Mouse (Mus musculus) forelimb bud, embryonic 11.5 days (tissue): ENCODE measurements around the gene Rpl18.

ENCODE experiments used
- DNase-seq: peaks from one replicate; pipeline ENCODE4 v3.0.0-alpha.2; 2012; ENCODE audit warnings: low read depth, low spot score

Rpl18 gene

GRCm38 (mm10) chr7:45713881-45714520 lies 1.3 kb upstream of the Rpl18 start:
- DNase-seq, result no peak

- no peak for DNase-seq
Observed at GRCm38 (mm10) chr7:45714630-45715089, 597 bp upstream of the Rpl18 start.

GRCm38 (mm10) chr7:45715741-45716459 lies 643 bp downstream of the Rpl18 start:
- DNase-seq, result no peak

GRCm38 (mm10) chr7:45716460-45716857 lies 1.2 kb downstream of the Rpl18 start:
- no peak for DNase-seq

DNA sequence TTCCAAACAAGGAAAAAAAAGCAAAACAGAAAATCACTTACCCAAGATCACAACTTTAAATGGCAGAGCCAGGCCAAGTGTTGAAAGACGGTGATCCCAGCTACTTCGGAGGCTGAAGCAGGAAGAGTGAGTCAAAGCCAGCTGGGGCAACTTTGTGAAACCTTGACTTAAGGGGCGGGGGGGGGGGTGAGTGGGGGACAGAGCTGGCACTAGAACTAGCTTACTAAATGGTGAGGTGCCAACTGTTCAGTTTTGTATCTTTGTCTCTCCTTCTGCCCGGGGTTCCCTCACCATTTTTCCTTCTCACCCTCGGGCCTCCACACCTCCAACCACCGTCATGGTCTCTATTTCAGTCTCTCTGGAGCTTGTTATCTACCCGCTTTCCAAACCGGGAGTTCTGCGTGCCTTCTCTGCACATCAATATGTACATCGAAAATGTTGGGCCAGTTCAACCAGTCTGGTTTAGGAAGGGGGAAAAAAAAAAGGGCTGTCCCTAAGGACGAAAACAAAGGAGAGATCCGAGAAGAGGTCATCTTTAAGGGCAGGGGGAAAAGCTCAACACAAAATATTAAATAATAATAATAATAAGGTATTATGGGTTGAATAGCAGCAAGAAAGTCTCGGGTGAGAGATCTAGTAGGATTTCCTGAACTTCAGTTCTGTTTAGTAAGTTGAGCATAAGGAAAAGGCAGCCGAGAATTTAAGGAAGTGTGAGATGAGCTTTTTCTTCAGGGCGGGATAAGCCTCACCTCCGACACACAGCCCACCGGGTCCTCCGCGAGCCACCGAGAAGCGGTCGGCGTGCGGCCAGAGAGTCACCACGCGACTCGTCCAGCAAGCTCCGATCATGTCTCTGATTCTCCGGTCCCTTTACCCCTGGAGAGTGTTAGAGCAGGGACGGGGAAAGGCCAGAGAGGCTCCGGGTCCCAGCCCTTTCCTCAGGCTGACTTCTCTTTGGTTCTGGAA lies 2.0 kb downstream of the Rpl18 start:
- DNase-seq, result no peak

GRCm38 (mm10) chr7:45717918-45718297 lies 2.7 kb downstream of the Rpl18 start, which contains the start of gene Sphk2:
Sphk2 (minus strand) TSS chr7:45718002.
- peak; percentile 100 for DNase-seq

DNA sequence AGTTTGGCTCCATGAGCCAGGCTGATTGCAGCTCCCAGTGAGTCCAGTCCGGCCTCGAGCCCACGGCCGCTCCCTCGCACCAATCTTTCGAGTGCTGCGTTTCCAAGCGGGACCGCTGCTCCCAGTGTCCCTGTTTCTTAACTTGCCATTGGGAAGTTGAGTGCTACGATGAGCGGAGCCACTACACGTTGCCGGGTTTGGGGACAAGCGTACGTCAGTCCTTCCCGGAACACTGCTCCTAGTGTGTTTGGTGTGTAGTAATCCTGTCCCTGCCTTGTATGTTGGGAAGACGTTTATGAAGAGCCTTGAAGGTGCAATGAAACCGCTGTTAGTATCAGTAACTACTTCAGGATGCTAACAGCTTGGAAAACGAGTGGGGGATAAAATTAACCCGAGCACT lies 3.1 kb downstream of the Rpl18 start:
- no peak for DNase-seq

DNA sequence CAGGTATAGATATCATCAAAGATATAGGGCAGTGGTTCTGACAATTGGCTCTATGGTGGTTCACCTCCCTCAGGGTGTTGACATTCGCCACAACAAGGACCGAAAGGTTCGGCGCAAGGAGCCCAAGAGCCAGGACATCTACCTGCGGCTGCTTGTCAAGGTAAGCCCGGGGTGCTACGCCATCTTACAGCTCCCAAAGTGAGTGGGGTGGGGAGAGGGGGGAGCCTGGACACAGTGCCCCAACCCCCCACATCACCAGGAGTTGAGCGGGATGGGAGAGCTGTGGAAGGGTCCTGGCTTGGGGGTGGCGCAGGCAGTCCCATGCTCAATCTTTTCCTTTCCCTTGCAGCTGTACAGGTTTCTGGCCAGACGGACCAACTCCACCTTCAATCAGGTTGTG lies 3.9 kb downstream of the Rpl18 start:
- no peak for DNase-seq

GRCm38 (mm10) chr7:45719738-45720412 lies 4.6 kb downstream of the Rpl18 start:
- DNase-seq, result no peak

- DNase-seq, result no peak
Observed at GRCm38 (mm10) chr7:45720413-45721233, 5.4 kb downstream of the Rpl18 start, which contains the start of gene Fam83e. Fam83e (plus strand) TSS chr7:45721212.

- no peak for DNase-seq
Observed at GRCm38 (mm10) chr7:45721234-45721571, 5.9 kb downstream of the Rpl18 start.

DNA sequence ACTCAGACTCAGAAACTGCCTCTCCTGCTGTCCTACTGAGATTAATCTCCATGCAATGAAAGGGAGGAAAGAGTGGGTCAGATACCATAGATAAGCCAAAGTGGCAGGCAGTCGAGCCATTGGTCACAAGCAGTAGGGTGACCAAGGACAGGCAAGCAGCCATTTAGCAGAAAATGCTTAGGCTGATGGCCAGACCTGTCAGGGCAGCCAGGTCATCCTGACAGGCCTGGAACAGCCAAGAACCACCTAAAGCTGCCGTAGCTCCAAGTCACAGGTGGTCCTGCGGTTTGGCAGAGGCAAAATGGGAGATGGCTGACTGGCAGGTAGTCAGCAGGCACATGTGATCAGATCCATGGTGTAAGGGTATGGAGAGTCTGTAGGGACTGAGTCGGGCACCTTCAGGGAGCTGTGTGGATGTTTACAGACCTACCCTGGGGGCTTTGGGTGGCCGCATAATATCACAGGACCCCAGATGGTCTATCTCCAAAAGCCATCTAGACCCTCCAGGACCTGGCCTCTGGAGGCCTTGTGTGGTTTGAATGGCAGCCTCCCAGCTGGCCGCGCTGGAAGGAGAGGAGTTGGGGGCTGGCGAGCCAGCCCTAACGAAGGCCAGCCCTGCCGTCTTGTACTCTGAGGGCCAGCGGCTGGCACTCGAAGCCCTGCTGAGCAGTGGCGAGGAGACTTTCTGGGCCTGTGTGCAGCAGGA lies 6.5 kb downstream of the Rpl18 start:
- DNase-seq, result no peak

GRCm38 (mm10) chr7:45722348-45722713 lies 7.1 kb downstream of the Rpl18 start:
- no peak for DNase-seq

- no peak for DNase-seq
Observed at GRCm38 (mm10) chr7:45723301-45723700, 8.0 kb downstream of the Rpl18 start.

DNA sequence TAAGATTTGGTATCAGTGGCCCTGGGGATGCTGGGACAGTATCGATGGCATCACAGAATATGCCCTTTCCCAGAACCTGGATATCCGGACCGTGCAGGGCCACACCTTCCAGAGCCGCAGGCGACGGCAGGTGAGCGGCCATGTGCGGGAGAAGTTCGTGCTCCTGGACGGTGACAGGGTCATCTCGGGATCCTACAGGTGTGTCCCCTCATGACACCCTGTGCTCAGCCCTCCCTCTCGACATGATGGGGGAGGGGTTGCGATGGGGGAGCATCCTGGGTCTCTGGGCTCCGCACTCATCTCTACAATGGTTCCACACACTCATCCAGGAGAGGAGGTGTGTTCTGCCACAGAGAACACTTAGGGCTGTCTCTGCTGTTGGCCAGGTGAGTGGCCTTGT lies 8.5 kb downstream of the Rpl18 start:
- no peak for DNase-seq

DNA sequence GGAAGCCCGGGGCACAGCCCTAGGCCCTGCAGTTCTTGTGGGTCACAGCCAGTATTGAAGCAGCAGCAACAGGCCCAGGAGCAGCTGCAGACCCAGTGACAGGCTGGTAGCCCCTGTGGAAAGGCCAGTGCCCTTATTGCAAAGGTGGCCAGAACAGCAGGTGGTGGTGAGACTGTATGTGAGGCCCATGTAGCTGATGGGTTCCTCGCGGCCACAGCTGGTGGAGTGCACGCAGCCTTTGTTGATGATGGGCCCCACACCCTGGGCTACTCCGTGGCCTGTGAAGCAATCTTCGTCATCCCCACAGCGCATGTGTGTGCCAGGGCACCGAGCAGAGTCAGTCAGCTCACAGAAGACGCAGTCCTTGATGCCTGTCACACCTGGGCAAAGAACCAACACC lies 9.9 kb downstream of the Rpl18 start:
- DNase-seq, result no peak

- DNase-seq, result no peak
Observed at GRCm38 (mm10) chr7:45725713-45726112, 10.5 kb downstream of the Rpl18 start, which contains the start of gene Spaca4. Spaca4 (minus strand) TSS chr7:45725813.

DNA sequence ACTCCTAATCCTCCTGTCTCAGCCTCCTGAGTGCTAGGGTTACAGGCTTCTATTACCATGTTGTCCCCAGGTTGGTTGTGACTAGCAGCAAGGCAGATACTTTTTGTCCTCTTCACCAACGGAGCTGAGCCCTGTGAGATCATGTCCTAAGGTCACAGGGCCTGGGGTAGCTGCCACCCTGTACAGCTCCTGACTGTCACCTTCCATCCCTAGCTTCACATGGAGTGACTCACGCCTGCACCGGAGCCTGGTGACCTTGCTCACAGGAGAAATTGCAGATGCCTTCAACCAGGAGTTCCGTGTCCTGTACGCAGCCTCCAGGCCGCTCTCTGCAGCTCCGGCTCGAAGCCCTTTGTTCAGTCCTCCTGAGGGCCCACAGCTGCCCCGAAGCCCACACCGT lies 11.2 kb downstream of the Rpl18 start:
- DNase-seq, result no peak

- no peak for DNase-seq
Observed at GRCm38 (mm10) chr7:45727625-45728024, 12.4 kb downstream of the Rpl18 start.
